Mouse (Mus musculus) erythroblast, embryonic 14.5 days (primary cell): ENCODE results near the gene Defb45.

Experiments
- GATA1 ChIP-seq: IDR thresholded peaks from 2 replicates; pipeline ENCODE4 v1.6.1; 2012; ENCODE audit warnings: low read length, inconsistent platforms, mixed read lengths
- TAL1 ChIP-seq: IDR thresholded peaks from 3 replicates; pipeline ENCODE4 v1.6.1; 2012; ENCODE audit warnings: low read length, inconsistent platforms, mixed read lengths

GRCm38 (mm10) chr2:152556655-152557054 lies 42.5 kb downstream of the Defb45 start:
- TF ChIP-seq TAL1 (no peak), GATA1 (no peak)
